Mouse (Mus musculus) heart, adult 2 months (tissue): ENCODE results near the gene Slc38a8. TPM values are rescaled to one million over a fixed set of nuclear protein-coding genes. Genes with fewer than 3 reads are reported as not detected.

ENCODE experiments used
- DNase-seq, 2 experiments: peaks; one replicate each; pipeline ENCODE4 v3.0.0; 2021
- H3K27ac ChIP-seq: fragments of 200-600 bp; 2 replicates; pipeline ENCODE4 v1.8.1; 2022
- H3K27me3 ChIP-seq: fragments of 200-500 bp; 2 replicates; pipeline ENCODE4 v1.6.1; 2012; ENCODE audit warnings: mild to moderate bottlenecking, low read length, inconsistent platforms, mixed read lengths; ENCODE audit not compliant: control insufficient read depth, insufficient read depth
- H3K36me3 ChIP-seq: fragments of 200-500 bp; 2 replicates; pipeline ENCODE4 v1.6.1; 2012; ENCODE audit warnings: low read length, inconsistent platforms; ENCODE audit not compliant: control insufficient read depth, insufficient read depth
- H3K4me1 ChIP-seq: fragments of 200-500 bp; 2 replicates; pipeline ENCODE4 v1.6.1; 2011; ENCODE audit warnings: low read length; ENCODE audit not compliant: control insufficient read depth, insufficient read depth
- H3K4me3 ChIP-seq: fragments of 200-600 bp; 2 replicates; pipeline ENCODE4 v1.8.1; 2022
- H3K79me2 ChIP-seq: fragments of 200-500 bp; replicated peaks from 2 replicates; pipeline ENCODE4 v1.6.1; 2012; ENCODE audit warnings: mild to moderate bottlenecking, inconsistent platforms, low read length, moderate library complexity, mixed read lengths; ENCODE audit not compliant: control insufficient read depth, insufficient read depth
- H3K9ac ChIP-seq: fragments of 200-500 bp; 2 replicates; pipeline ENCODE4 v1.6.1; 2012; ENCODE audit warnings: low read depth, mild to moderate bottlenecking, control low read depth, inconsistent platforms, low read length, mixed read lengths
- CTCF ChIP-seq: fragments of 200-600 bp; IDR thresholded peaks from 2 replicates; pipeline ENCODE4 v1.8.1; 2022; ENCODE audit warnings: antibody characterized with exemption, mild to moderate bottlenecking, moderate library complexity
- EP300 ChIP-seq: fragments of 200-500 bp; IDR thresholded peaks from 2 replicates; pipeline ENCODE4 v1.6.1; 2011; ENCODE audit warnings: low read depth, low read length, control low read depth; ENCODE audit not compliant: insufficient read depth
- POLR2A ChIP-seq: fragments of 200-500 bp; IDR thresholded peaks from 2 replicates; pipeline ENCODE4 v1.6.1; 2011; ENCODE audit warnings: mild to moderate bottlenecking, low read depth, low read length, control low read depth; ENCODE audit not compliant: insufficient read depth
- WGBS: fragments of 180-500 bp; shearing (Covaris S2); methylation state at CpG from one replicate; pipeline ENCODE4 v1.1.7; 2018; 5-methylcytosine and 5-hydroxymethylcytosine counted together
- intact Hi-C: fragments of 180-260 bp; cut with DNase I; formaldehyde crosslinking; loops from one replicate; pipeline ENCODE4 v1.15.1; 2025
- polyA plus RNA-seq: library from polyadenylated mRNA; depleted of rRNA; stranded (reverse); fragments of >200 nt; gene quantifications from 2 replicates; pipeline ENCODE4 v1.2.3, GENCODE M21; 2012
- total RNA-seq, 2 experiments: library from RNA; stranded (reverse); gene quantifications; 2 replicates each; pipeline ENCODE4 v1.2.3; 2021

Slc38a8 gene
- total and polyA plus RNA-seq, 3 experiments, result not detected

- TF ChIP-seq POLR2A (no peak), EP300 (no peak), CTCF (no peak)
- DNase-seq, result no peak
- H3K79me2 ChIP-seq, result no peaks in the 10 kb centered on the region
- no peak overlapping the region for H3K9ac ChIP-seq
- H3K4me1 ChIP-seq, result no peaks in the 10 kb centered on the region
- intact Hi-C loops, result no loop called here
- H3K27ac ChIP-seq, result no peak overlapping the region
- H3K4me3 ChIP-seq, result no peak overlapping the region
- H3K27me3 ChIP-seq, result no peaks in the 10 kb centered on the region
- WGBS, result 56% methylated on average over 9 of the region's 9 CpGs
- H3K36me3 ChIP-seq, result no peaks in the 10 kb centered on the region
Measured at GRCm38 (mm10) chr8:119505488-119505887, 4.0 kb upstream of the Slc38a8 start.

- Histone ChIP-seq H3K9ac (no peak overlapping the region), H3K27me3 (no peaks in the 10 kb centered on the region), H3K79me2 (no peaks in the 10 kb centered on the region), H3K4me1 (no peaks in the 10 kb centered on the region), H3K36me3 (no peaks in the 10 kb centered on the region), H3K27ac (no peak overlapping the region), H3K4me3 (no peak overlapping the region)
- WGBS, result 73% methylated on average over 9 of the region's 10 CpGs
- DNase-seq, result no peak
- TF ChIP-seq POLR2A (no peak), CTCF (no peak), EP300 (no peak)
- intact Hi-C loops, result no loop called here
Measured at GRCm38 (mm10) chr8:119503191-119503767, 1.8 kb upstream of the Slc38a8 start.

DNA sequence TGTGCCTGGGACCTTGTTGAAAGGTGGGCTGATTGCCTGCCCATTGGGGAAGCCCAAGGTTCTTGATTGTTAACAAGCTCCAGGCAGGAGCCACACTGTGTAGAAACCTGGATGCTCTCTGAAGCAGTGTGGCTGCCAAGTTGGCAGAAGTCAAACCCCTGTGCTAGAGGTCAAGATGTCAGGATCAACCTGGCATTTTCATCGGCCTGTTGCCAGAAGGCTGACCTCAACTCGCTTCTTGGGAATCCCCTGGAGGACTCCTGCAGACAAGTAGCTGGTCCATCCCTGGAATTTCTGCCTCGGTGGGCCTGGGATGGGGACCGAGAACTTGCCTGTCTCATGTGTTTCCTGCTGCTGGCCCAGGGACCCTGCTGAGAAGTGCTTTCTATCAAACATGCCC lies 613 bp upstream of the Slc38a8 start:
- Histone ChIP-seq H3K36me3 (no peaks in the 10 kb centered on the region), H3K9ac (no peak overlapping the region), H3K27ac (no peak overlapping the region), H3K4me3 (no peak overlapping the region), H3K27me3 (no peaks in the 10 kb centered on the region), H3K79me2 (no peaks in the 10 kb centered on the region), H3K4me1 (no peaks in the 10 kb centered on the region)
- 33% methylated on average over 4 of the region's 4 CpGs for WGBS
- intact Hi-C loops, result no loop called here
- no peak for DNase-seq
- TF ChIP-seq CTCF (no peak), EP300 (no peak), POLR2A (no peak)

GRCm38 (mm10) chr8:119499836-119500235 lies 1.7 kb downstream of the Slc38a8 start:
- Histone ChIP-seq H3K27ac (no peak overlapping the region), H3K4me3 (no peak overlapping the region), H3K9ac (no peak overlapping the region), H3K79me2 (no peaks in the 10 kb centered on the region), H3K36me3 (no peaks in the 10 kb centered on the region), H3K4me1 (no peaks in the 10 kb centered on the region), H3K27me3 (no peaks in the 10 kb centered on the region)
- WGBS, result 93% methylated on average over 2 of the region's 2 CpGs
- TF ChIP-seq POLR2A (no peak), EP300 (no peak), CTCF (no peak)
- DNase-seq, result no peak
- intact Hi-C loops, result no loop called here

DNA sequence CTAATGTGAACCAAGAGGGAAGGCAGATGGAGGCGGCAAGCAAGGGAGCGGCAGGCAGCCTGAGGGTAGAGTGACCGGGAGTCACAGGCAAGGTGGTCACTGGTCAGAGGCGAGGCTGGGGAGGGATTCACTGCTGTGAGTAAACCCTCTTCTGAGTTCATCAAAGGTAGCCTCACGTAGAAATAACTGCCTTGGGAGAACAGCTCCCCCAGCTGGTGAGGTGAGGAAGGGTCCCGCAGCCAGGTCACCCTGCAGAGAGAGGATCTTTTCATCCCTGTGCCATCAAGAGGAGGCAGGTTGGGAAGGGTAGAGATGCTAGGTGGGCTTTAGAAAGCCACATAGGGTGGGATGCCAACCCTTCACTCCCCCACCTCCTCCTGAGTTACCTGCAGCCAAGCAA lies 4.7 kb downstream of the Slc38a8 start:
- Histone ChIP-seq H3K79me2 (no peaks in the 10 kb centered on the region), H3K9ac (no peak overlapping the region), H3K4me3 (no peak overlapping the region), H3K4me1 (no peaks in the 10 kb centered on the region), H3K27me3 (0 out of 2 replicates have a peak, but pooled peaks cover 3% of the 10 kb centered on the region), H3K27ac (no peak overlapping the region), H3K36me3 (no peaks in the 10 kb centered on the region)
- DNase-seq, result peak; percentile 34 to 57
- WGBS, result 40% methylated on average over 6 of the region's 6 CpGs
- intact Hi-C loops, result loop anchor here (1.0 to 2.0 kb wide), 2 partner anchors 54 to 85 kb away; no protein-coding TSS in a partner anchor
- TF ChIP-seq EP300 (peak; percentile 45; the same call in 1 of the 2 replicates), CTCF (peak; percentile 86), POLR2A (no peak)

GRCm38 (mm10) chr8:119487093-119487492 lies 14.4 kb downstream of the Slc38a8 start:
- no peak overlapping the region for H3K9ac ChIP-seq
- H3K36me3 ChIP-seq, result no peaks in the 10 kb centered on the region
- no peak overlapping the region for H3K4me3 ChIP-seq
- WGBS, result 74% methylated on average over 7 of the region's 7 CpGs
- peaks cover 1% of the 10 kb centered on the region; the same call in 1 of the 2 replicates for H3K4me1 ChIP-seq
- H3K79me2 ChIP-seq, result no peaks in the 10 kb centered on the region
- TF ChIP-seq EP300 (no peak), CTCF (no peak), POLR2A (no peak)
- no peaks in the 10 kb centered on the region for H3K27me3 ChIP-seq
- H3K27ac ChIP-seq, result no peak overlapping the region
- intact Hi-C loops, result no loop called here
- DNase-seq, result no peak
